Mouse (Mus musculus) lung, embryonic 15.5 days (tissue): ENCODE data around the gene Rora. TPM values are rescaled to one million over a fixed set of nuclear protein-coding genes. Genes with fewer than 3 reads are reported as not detected.

ENCODE experiments used
- ATAC-seq: fragments of 200-750 bp; cut with Nextera tagmentation; 2 replicates; pipeline ENCODE4 v1.8.0; 2017; ENCODE audit warnings: moderate number of reproducible peaks, borderline replicate concordance; ENCODE audit not compliant: low FRiP score, low TSS enrichment; ENCODE audit errors: extremely low read depth
- H3K27ac ChIP-seq: fragments of 300-500 bp; sonication (generic); 2 replicates; pipeline ENCODE4 v1.5.1; 2015; ENCODE audit warnings: moderate library complexity, mild to moderate bottlenecking, inconsistent platforms
- H3K27me3 ChIP-seq: fragments of 300-500 bp; sonication (generic); 2 replicates; pipeline ENCODE4 v1.6.1; 2015; ENCODE audit warnings: inconsistent platforms
- H3K36me3 ChIP-seq: fragments of 300-500 bp; sonication (generic); 2 replicates; pipeline ENCODE4 v1.6.1; 2015; ENCODE audit warnings: inconsistent platforms
- H3K4me1 ChIP-seq: fragments of 300-500 bp; sonication (generic); 2 replicates; pipeline ENCODE4 v1.6.1; 2015; ENCODE audit warnings: inconsistent platforms
- H3K4me2 ChIP-seq: fragments of 300-500 bp; sonication (generic); 2 replicates; pipeline ENCODE4 v1.6.1; 2015; ENCODE audit warnings: inconsistent platforms, mild to moderate bottlenecking, moderate library complexity
- H3K4me3 ChIP-seq: fragments of 300-500 bp; sonication (generic); 2 replicates; pipeline ENCODE4 v1.5.1; 2015; ENCODE audit warnings: mild to moderate bottlenecking, inconsistent platforms
- H3K9ac ChIP-seq: fragments of 300-500 bp; sonication (generic); 2 replicates; pipeline ENCODE4 v1.6.1; 2015; ENCODE audit warnings: inconsistent platforms
- H3K9me3 ChIP-seq: fragments of 300-500 bp; sonication (generic); 2 replicates; pipeline ENCODE4 v1.6.1; 2016; ENCODE audit warnings: inconsistent platforms
- WGBS: fragments of 180-500 bp; shearing (Covaris S2); methylation state at CpG from one replicate; pipeline ENCODE4 v1.1.7; 2015; 5-methylcytosine and 5-hydroxymethylcytosine counted together
- polyA plus RNA-seq: library from polyadenylated mRNA; unstranded; fragments of >200 nt; fragmentation: Nextera tagmentation; extraction: Ambion mirVana; gene quantifications from 2 replicates; pipeline ENCODE4 v1.2.1, GENCODE M21; 2015

Gene Rora
- polyA plus RNA-seq, 1 experiment from 2014 or later: 6.9 TPM

DNA sequence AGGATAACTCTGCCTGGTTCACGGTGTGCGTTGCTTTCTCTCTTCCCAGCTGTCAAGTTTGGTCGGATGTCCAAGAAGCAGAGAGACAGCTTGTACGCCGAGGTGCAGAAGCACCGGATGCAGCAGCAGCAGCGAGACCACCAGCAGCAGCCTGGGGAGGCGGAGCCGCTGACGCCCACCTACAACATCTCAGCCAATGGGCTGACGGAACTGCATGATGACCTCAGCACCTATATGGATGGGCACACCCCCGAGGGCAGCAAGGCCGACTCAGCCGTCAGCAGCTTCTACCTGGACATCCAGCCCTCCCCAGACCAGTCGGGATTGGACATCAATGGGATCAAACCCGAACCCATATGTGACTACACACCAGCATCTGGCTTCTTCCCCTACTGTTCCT, 710.5 kb downstream of the Rora start:
- Histone ChIP-seq H3K9ac (no peak overlapping the region), H3K4me1 (no peaks in the 10 kb centered on the region), H3K27ac (no peak overlapping the region), H3K36me3 (no peaks in the 10 kb centered on the region), H3K9me3 (no peaks in the 10 kb centered on the region), H3K27me3 (no peaks in the 10 kb centered on the region), H3K4me2 (no peak overlapping the region), H3K4me3 (no peak overlapping the region)
- ATAC-seq: no peak
- WGBS: 52% methylated on average over 16 of the region's 16 CpGs

DNA sequence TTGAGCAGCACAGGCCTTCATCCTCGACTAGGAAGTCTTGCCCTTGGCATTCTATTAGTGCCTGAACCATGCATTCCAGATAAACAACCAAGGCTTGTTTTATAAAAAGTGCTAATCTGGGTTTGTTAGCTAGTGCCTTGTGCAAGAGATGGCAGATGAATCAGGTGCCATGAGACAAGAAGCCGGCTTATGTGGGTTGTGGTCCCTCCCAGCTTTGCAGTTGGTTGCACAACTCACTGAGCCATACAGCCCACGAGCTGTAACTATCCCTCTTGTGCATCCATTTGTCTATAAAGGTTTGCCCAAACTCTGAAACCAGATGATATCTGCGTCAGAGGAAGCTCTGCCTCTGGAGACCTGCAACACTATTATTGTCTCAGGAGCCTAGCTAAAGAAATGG, 713.5 kb downstream of the Rora start:
- no peak for ATAC-seq
- H3K27me3 ChIP-seq: no peaks in the 10 kb centered on the region
- no peaks in the 10 kb centered on the region for H3K36me3 ChIP-seq
- H3K27ac ChIP-seq: no peak overlapping the region
- 66% methylated on average over 4 of the region's 4 CpGs for WGBS
- no peaks in the 10 kb centered on the region for H3K4me1 ChIP-seq
- no peak overlapping the region for H3K4me3 ChIP-seq
- no peak overlapping the region for H3K4me2 ChIP-seq
- no peaks in the 10 kb centered on the region for H3K9me3 ChIP-seq
- no peak overlapping the region for H3K9ac ChIP-seq

DNA sequence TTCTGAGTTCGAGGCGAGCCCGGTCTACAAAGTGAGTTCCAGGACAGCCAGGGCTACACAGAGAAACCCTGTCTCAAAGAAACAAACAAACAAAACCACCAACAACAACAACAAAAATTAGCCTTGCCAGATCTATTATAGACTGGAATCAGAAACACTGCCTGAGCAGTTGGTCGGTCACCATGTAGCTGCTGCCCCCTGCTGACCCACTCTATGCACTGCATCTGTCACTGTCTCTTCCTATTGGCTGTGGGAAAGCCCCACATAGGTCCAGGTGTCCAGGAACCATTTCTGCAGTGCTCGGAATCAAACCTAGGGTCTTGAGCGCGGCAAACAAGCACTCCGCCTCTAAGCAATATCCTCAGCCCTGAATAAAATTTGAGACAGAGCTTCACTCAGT, 714.5 kb downstream of the Rora start:
- H3K4me3 ChIP-seq: no peak overlapping the region
- H3K27me3 ChIP-seq: no peaks in the 10 kb centered on the region
- ATAC-seq: no peak
- H3K4me2 ChIP-seq: no peak overlapping the region
- WGBS: 72% methylated on average over 8 of the region's 8 CpGs
- no peak overlapping the region for H3K27ac ChIP-seq
- H3K36me3 ChIP-seq: no peaks in the 10 kb centered on the region
- H3K9me3 ChIP-seq: no peaks in the 10 kb centered on the region
- no peak overlapping the region for H3K9ac ChIP-seq
- no peaks in the 10 kb centered on the region for H3K4me1 ChIP-seq

DNA sequence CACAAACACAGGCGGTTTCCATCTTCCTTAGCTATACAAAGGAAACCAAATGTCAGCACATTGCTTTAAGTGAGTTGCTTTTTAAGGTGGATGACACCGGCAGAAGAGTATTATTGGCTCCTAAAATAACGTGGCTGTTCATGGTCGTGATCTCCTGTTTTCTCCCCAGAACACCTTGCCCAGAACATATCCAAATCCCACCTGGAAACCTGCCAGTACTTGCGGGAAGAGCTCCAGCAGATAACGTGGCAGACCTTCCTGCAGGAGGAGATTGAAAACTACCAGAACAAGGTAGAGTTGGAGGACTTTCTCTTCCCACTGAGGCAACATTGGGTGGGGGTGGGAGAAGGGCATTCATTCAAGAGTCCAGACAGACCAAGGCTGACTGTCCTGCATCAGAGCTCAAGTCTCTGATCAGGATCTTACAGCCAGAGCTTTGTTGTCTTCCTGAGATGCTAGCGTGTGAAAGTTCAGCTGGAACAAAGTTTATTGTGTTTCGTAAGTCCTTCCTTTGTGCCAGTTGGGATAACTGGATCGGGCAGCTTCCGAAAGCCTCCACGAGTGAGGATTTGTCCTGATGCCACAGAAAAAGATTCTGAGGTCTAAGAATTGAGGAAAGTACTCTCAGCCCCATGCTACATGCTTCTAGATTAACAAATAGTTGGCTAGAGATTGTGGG, 717.6 kb downstream of the Rora start:
- Histone ChIP-seq H3K4me2 (no peak overlapping the region), H3K36me3 (no peaks in the 10 kb centered on the region), H3K4me3 (no peak overlapping the region), H3K9me3 (no peaks in the 10 kb centered on the region), H3K9ac (no peak overlapping the region), H3K4me1 (no peaks in the 10 kb centered on the region), H3K27me3 (no peaks in the 10 kb centered on the region), H3K27ac (no peak overlapping the region)
- 72% methylated on average over 11 of the region's 11 CpGs for WGBS
- ATAC-seq: no peak

DNA sequence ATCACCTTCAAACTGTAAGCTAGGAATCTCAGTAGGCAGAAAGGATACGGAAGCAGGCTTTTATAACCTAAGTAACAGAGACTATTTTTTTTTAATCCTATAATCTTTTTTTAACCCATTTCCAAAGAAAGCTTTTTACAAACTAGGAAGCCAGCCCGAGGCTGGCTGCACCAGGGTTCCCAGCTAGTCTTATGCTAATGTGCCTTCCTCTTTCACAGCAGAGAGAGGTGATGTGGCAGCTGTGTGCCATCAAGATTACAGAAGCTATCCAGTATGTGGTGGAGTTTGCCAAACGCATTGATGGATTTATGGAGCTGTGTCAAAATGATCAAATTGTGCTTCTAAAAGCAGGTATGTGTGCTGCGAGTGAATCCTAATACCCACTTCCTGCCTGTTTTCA, 719.3 kb downstream of the Rora start:
- ATAC-seq: no peak

DNA sequence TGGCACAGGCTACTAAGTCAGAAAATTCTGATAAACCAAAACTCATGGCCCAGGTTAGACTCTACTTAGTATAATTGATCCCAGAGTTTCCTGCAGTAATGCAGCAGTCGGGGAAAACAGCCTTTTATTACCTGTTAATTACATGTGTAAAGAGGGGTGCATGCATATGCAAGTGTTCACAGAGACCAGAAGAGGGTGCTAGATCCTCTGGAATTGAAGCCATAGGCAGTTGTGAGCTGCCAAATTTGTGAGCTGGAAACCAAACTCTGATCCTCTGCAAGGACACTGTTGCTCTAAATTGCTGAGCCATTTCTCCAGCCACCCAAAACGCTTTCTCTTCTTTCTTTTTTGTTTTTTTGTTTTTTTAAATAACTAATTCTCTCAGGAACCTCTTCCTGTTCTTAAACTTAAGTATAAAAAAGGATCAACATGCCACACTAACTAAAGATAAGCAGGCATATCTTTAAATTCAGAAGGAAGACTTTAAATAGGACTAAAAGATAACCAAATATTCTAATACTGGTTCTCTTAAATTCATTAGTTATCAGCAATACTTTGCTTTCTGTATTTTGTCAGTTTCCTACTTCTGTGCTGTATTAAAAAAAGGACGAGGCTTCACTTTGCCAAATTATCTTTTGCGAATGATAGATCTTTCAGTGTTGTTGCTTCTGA, 723.5 kb downstream of the Rora start:
- Histone ChIP-seq H3K9me3 (no peaks in the 10 kb centered on the region), H3K9ac (no peak overlapping the region), H3K27ac (no peak overlapping the region), H3K36me3 (no peaks in the 10 kb centered on the region), H3K4me2 (no peak overlapping the region), H3K4me1 (no peaks in the 10 kb centered on the region), H3K4me3 (no peak overlapping the region), H3K27me3 (no peaks in the 10 kb centered on the region)
- no peak for ATAC-seq
- 88% methylated on average over 4 of the region's 4 CpGs for WGBS

More for the DNA sequence above, 719.3 kb downstream of the Rora start:
- H3K36me3 ChIP-seq: no peaks in the 10 kb centered on the region
- no peaks in the 10 kb centered on the region for H3K4me1 ChIP-seq
- H3K9me3 ChIP-seq: no peaks in the 10 kb centered on the region
- no peaks in the 10 kb centered on the region for H3K27me3 ChIP-seq
- 36% methylated on average over 4 of the region's 4 CpGs for WGBS
- no peak overlapping the region for H3K27ac ChIP-seq
- no peak overlapping the region for H3K4me2 ChIP-seq
- no peak overlapping the region for H3K9ac ChIP-seq
- H3K4me3 ChIP-seq: no peak overlapping the region

DNA sequence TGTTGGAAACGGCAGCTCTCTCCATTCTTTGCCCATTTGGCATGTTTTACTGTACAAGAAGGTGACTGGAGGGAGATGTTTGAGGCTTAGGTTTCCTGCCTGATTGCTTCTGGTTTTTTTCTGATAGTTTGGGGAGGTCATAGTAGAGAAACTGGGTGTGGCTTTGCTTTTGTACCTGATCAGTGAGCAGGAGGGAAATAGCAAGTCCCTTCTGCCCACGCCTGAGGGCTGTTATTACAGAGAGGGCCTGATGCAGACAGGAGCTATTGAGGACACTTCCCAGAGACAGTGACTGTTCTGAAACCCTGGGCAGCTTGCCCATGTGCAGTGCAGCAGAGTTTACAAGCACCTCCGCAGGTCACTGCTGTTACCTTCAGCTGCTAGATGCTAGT, 724.1 kb downstream of the Rora start:
- H3K9ac ChIP-seq: no peak overlapping the region
- H3K4me1 ChIP-seq: no peaks in the 10 kb centered on the region
- no peaks in the 10 kb centered on the region for H3K36me3 ChIP-seq
- no peaks in the 10 kb centered on the region for H3K9me3 ChIP-seq
- H3K27me3 ChIP-seq: no peaks in the 10 kb centered on the region
- no peak for ATAC-seq
- H3K27ac ChIP-seq: no peak overlapping the region
- H3K4me2 ChIP-seq: no peak overlapping the region
- 73% methylated on average over 3 of the region's 3 CpGs for WGBS
- no peak overlapping the region for H3K4me3 ChIP-seq

DNA sequence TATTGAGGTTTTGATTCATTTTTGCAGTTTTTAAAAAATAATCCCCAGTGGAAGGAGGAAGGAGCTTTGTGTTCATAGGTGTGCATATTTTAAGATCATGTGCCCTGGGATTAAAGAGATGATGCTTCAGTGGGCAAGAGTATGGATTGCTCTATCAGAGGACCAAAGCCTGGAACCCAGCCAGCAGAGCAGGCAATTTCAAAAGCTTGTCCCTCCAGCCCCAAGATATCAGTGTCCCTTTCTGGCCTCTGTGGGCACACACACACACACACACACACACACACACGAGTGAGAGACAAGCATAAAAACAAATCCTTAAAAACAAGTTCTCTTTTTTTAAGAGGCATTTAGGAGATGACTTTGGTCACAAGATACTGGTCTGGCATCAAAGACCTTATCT, 727.0 kb downstream of the Rora start:
- WGBS: 50% methylated on average over 1 of the region's 1 CpGs
- ATAC-seq: no peak
- no peak overlapping the region for H3K4me3 ChIP-seq

DNA sequence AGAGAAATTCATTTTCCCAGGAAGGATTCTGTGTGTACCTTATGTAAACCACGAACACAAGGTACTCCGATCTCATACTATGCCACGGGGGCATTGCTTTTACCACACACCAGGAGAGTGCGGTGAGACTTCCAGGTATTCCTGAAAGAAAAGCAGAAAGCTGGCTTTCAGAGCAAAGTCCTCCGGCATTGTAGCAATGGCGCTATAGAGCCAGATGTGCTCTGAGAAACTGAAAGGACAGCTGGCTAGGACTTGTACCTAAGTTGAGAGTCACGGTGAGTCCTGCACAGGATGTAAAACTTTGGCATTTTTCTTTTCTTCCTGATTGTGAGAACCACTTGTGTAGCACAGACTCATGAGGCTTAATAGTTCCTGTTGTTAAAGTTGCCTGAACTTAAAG, 728.2 kb downstream of the Rora start:
- no peaks in the 10 kb centered on the region for H3K9me3 ChIP-seq
- WGBS: 59% methylated on average over 7 of the region's 7 CpGs

More for the DNA sequence above, 727.0 kb downstream of the Rora start:
- H3K27me3 ChIP-seq: no peaks in the 10 kb centered on the region
- H3K36me3 ChIP-seq: no peaks in the 10 kb centered on the region
- no peak overlapping the region for H3K27ac ChIP-seq
- no peak overlapping the region for H3K4me2 ChIP-seq
- H3K9me3 ChIP-seq: no peaks in the 10 kb centered on the region
- no peak overlapping the region for H3K9ac ChIP-seq
- H3K4me1 ChIP-seq: no peaks in the 10 kb centered on the region; the same call in 1 of the 2 replicates

DNA sequence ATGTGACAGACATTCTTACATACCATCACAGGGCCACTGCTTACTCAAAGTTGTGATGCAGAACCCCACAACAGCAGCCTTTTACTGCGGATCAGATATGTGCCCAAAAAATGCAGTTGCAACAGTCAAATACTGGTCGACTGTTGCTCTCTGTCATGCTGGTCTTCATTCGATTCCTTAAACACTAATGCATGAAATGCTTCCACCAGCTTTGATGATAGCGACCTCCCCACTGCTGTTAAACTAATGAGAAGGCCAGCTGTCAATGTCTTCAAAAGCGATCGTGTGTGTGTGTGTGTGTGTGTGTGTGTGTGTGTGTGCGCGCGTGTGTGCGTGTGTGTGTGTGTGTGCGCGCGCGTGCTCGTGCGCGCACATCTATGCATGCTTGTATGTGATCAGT, 730.9 kb downstream of the Rora start:
- no peak overlapping the region for H3K4me3 ChIP-seq
- H3K27me3 ChIP-seq: no peaks in the 10 kb centered on the region
- no peak overlapping the region for H3K4me2 ChIP-seq
- WGBS: 68% methylated on average over 17 of the region's 17 CpGs
- no peaks in the 10 kb centered on the region for H3K36me3 ChIP-seq
- H3K9ac ChIP-seq: no peak overlapping the region
- peak overlapping the region; percentile 65 for H3K27ac ChIP-seq
- ATAC-seq: peak; percentile 24; the same call in 1 of the 2 replicates
- no peaks in the 10 kb centered on the region for H3K9me3 ChIP-seq
- no peaks in the 10 kb centered on the region; the same call in 1 of the 2 replicates for H3K4me1 ChIP-seq

More for the DNA sequence above, 728.2 kb downstream of the Rora start:
- H3K27ac ChIP-seq: no peak overlapping the region
- H3K36me3 ChIP-seq: no peaks in the 10 kb centered on the region
- ATAC-seq: no peak
- no peaks in the 10 kb centered on the region; the same call in 1 of the 2 replicates for H3K4me1 ChIP-seq
- no peak overlapping the region for H3K4me2 ChIP-seq
- H3K27me3 ChIP-seq: no peaks in the 10 kb centered on the region
- H3K9ac ChIP-seq: no peak overlapping the region
- no peak overlapping the region for H3K4me3 ChIP-seq

DNA sequence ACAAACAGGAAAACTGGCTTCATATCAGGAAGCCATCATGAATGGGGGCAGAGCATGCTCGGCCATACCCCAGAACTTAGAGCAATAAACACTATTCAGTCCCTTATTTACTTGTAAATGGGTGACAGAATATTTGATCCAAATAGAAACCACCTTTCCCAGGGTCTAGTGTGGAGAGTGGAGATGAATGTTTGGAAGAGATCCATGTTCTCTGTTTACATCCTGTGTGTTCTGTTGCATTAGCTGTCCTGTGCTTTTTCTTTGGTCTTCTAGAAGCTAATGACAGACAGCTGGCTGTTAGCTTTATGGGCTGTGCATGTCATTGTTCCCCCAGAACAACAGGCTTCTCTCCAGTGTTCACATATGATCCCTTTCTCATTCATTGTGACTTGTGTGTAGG, 731.3 kb downstream of the Rora start:
- peak; percentile 89 for ATAC-seq
- peak overlapping the region; percentile 65 for H3K27ac ChIP-seq

DNA sequence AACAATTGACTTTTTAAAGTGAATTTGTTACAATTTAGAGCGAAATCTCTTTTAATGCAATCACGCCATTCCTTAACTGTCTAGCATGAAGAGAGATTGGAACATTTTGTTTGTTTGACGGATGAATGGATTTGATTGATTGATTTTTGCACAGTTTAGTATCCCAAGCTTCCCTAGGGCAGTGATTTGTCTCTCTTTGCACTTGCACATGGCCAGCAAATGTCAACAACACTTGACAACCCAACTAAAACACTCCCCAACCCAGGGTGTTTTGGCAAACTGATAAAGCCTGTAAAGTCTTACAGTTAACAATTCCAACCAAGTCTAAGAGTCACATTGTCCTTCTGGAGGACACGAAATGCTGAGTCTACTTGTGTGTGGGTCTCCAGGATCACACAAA, 733.7 kb downstream of the Rora start:
- Histone ChIP-seq H3K9me3 (no peaks in the 10 kb centered on the region), H3K36me3 (no peaks in the 10 kb centered on the region), H3K9ac (no peak overlapping the region), H3K4me1 (no peaks in the 10 kb centered on the region; the same call in 1 of the 2 replicates), H3K27ac (no peak overlapping the region), H3K27me3 (no peaks in the 10 kb centered on the region), H3K4me2 (no peak overlapping the region), H3K4me3 (no peak overlapping the region)
- WGBS: 46% methylated on average over 4 of the region's 4 CpGs
- ATAC-seq: peak; percentile 50; the same call in 1 of the 2 replicates

More for the DNA sequence above, 731.3 kb downstream of the Rora start:
- no peak overlapping the region for H3K9ac ChIP-seq
- H3K36me3 ChIP-seq: no peaks in the 10 kb centered on the region
- H3K4me3 ChIP-seq: no peak overlapping the region
- no peaks in the 10 kb centered on the region; the same call in 1 of the 2 replicates for H3K4me1 ChIP-seq
- no peaks in the 10 kb centered on the region for H3K9me3 ChIP-seq
- WGBS: 23% methylated on average over 1 of the region's 1 CpGs
- no peaks in the 10 kb centered on the region for H3K27me3 ChIP-seq
- no peak overlapping the region for H3K4me2 ChIP-seq
